Mouse (Mus musculus) olfactory bulb, adult 2 months (tissue): ENCODE results near the gene Pipox.

Experiments used
- CTCF ChIP-seq: fragments of 200-500 bp; IDR thresholded peaks from 2 replicates; pipeline ENCODE4 v1.5.1; 2012; ENCODE audit warnings: low read depth, mild to moderate bottlenecking, low read length, moderate library complexity; ENCODE audit not compliant: insufficient read depth
- POLR2A ChIP-seq: fragments of 200-500 bp; IDR thresholded peaks from 2 replicates; pipeline ENCODE4 v1.6.1; 2012; ENCODE audit warnings: mild to moderate bottlenecking, low read depth, low read length, moderate library complexity; ENCODE audit not compliant: insufficient read depth

DNA sequence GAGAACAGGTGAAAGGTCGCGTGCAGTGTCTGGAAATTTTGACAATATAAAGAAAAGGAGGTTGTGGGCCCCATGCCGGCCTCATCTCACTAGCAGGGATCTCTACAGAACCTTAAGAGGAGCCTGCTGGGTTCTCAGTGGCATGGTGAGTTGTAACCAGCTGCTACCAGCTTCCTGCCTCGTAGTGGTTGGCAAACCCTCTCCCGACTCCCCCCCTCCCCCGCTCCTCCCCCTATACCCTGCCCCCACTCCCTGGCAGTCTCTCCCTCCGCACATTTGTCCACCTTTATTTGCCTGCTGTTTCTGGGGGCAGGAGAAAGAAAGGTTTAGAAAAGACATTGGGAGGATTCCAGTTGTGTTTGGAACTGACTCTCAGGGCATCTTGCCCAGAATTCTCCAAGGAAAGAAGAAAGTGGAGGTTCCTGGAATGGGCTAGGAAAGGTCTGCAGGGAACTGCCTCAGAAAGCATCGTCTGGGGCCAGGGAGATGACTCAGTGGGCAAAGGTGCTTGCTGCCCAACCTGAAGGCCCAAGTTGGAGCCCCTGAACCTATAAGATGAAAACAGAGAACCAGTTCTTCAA is 8.0 kb upstream of the Pipox start:
- no peak for TF ChIP-seq CTCF
- no peak for TF ChIP-seq POLR2A
